Mouse (Mus musculus): ENCODE measurements at regions not wholly inside any gene's neighbourhood (a gene's known extent, or its start where the extent isn't known, plus 50 kb on each side); places are given as distances from the start of the nearest gene placed in this dataset.
"Not testable (repeated sequence)": the region's sequence is repeated elsewhere in the genome, so short reads cannot be mapped to it uniquely, and the experiment has no call there.

GRCm38 (mm10) chr16:65629186-65629585 is 66.7 kb upstream of the Chmp2b start:
- DNase-seq, result peak; percentile 31

DNA sequence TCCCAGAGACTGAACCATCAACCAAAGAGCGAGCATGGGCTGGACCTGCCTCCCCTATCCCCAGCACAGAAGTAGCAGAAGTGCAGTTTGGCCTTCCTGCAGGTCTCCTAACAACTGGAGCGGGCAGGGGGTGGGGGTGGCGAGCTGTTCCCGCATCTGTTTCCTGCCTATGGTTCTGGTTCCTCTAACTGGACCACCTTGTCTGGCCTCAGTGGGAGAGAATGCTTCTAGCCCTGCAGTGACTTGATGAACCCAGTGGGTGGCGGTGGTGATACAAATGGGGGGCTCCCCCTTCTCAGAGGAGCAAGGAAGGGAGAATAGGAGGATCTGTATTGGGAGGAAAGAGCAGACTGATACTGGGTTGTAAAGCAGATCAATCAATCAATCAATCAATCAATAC is 69.2 kb upstream of the Chmp2b start:
- no peak for DNase-seq

DNA sequence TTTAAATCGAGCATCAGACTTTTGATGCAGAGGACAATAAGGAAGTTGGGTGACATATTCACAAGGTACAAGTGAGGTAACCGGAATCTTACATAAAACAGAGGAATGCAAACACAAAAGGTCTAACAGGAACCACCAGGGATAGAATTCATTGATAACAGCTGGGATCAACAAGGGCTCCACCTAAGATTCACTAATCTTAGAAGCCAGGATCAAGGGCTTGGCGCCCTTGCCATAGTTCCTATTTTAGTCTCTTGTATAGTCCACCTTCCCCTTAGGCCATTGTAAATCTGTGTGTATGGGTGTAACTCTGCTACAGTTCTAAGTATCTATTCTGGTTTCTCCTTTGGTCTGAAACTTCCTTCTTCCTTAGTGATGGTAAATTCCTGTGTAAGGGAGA is 84.2 kb upstream of the Chmp2b start:
- not testable (repeated sequence) for DNase-seq

DNA sequence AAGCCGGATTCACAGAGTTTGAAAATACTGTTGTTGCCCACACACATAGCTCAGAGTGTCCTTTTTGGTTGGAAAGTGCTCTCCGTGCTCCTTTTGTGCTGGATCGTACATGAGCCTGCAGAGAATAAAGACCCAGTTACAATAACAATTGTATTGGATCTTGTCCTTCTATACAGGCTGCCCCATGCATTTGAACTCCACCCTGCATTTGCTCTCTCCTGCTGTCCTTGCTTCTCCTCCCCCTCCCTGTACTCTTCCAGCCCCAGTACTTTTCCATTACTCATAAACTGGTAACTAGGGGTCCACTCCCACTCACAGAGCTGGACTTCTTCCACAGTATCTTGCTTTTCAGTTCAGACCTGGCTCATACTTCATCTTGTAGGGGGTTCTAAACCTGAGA is 86.5 kb upstream of the Chmp2b start:
- no peak for DNase-seq

- DNase-seq, result no peak
Measured at GRCm38 (mm10) chr16:65655490-65655889, 93.0 kb upstream of the Chmp2b start.

- no peak for DNase-seq
Measured at GRCm38 (mm10) chr16:65657829-65658228, 95.3 kb upstream of the Chmp2b start.

- DNase-seq, result peak; percentile 11
Measured at GRCm38 (mm10) chr16:65664787-65665186, 102.3 kb upstream of the Chmp2b start.

DNA sequence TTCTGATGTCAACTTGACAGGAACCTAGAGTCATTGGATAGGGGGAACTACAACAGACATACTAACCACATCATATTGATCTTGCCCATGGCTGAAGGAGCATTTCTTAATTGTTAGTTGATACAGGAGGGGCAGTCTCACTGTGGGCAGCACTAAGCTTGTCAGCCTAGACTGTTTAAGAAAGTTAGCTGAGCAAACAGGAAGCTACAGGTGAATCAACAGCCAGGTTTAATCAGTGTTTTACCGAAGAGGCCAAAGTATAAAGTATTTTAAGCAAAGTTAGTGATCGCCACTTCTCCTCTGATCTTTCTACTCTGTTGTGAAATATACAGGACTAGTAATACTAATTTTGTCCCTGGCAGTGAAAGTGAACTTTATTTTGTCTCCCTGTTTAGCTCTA is 109.6 kb upstream of the Chmp2b start:
- DNase-seq, result no peak

- DNase-seq, result no peak
Measured at GRCm38 (mm10) chr16:65683089-65683488, 120.6 kb upstream of the Chmp2b start.

DNA sequence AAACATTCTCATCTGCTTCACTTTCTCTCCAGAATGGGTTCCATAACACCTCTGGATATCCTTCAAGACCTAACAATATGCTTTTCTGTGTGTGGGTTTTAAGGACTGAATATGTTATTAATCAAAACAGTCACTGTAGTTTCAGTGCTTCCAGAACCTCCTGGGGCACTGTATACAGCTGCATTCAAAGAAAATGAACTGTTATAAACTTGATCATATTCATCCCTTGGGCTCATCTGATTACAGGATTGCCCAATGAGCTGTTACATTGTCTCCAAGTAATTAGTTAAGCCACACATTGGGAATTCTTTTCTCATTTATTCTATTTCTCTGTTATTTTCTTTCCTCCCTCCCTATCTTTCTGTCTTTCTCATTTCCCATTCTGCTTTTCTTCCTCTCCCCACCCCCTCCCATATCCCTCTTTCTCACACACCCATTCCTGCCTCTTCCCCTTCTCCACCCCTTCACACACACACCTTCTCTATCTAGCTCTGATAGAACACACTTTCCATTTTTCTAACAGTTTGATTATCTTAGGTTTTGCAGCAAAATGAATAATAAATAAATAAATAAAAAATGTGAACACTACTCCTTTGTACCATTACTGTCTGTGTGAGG is 121.3 kb upstream of the Chmp2b start:
- DNase-seq, result no peak

DNA sequence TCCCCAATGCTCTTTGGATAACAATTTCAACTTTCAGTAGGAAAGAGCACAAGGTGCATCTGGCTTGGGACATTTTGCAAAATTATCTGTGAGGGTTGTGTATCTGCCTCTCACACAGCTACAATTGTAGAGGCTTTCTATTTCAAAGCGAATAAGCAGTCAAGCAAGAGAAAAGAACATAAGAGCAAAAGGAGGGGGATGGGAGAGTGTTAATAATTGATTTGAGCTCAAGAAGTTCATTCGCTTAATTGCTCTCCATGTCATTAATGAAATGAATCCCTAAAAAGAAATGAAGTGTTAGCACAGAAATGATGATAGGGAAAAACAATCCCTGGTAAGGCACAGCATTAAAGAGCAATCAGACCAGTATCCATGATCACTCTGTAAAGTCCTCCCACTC is 121.4 kb upstream of the Vgll3 start:
- DNase-seq, result no peak

DNA sequence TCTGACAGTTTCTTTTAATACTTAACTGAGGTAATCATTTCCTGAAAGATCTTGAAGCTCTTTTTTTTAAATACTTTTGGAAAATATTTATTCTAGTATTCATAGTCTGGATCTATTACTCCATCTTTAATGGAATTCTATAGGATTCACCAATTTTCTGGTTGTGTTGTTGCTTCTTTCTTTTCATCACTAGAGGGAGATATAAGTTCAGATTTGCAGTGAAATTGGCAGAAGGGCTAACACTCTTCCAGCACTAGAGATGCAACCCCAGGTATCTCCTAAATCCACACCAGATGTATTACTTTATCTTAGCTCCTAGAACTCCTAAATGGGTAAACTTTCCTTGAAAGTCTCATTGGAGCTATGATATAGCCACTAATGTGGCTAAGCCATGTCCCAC is 99.4 kb upstream of the Vgll3 start:
- no peak for DNase-seq

GRCm38 (mm10) chr16:65718791-65719472 is 96.1 kb upstream of the Vgll3 start:
- DNase-seq, result no peak

GRCm38 (mm10) chr16:65720953-65721352 is 94.1 kb upstream of the Vgll3 start:
- DNase-seq, result no peak

GRCm38 (mm10) chr16:65725559-65726269 is 89.3 kb upstream of the Vgll3 start:
- DNase-seq, result no peak

GRCm38 (mm10) chr16:65726289-65726688 is 88.8 kb upstream of the Vgll3 start:
- no peak for DNase-seq

GRCm38 (mm10) chr16:65729322-65729721 is 85.7 kb upstream of the Vgll3 start:
- DNase-seq, result no peak

- DNase-seq, result no peak
Measured at GRCm38 (mm10) chr16:65739652-65740051, 75.4 kb upstream of the Vgll3 start.

GRCm38 (mm10) chr16:65742951-65743350 is 72.1 kb upstream of the Vgll3 start:
- DNase-seq, result no peak

DNA sequence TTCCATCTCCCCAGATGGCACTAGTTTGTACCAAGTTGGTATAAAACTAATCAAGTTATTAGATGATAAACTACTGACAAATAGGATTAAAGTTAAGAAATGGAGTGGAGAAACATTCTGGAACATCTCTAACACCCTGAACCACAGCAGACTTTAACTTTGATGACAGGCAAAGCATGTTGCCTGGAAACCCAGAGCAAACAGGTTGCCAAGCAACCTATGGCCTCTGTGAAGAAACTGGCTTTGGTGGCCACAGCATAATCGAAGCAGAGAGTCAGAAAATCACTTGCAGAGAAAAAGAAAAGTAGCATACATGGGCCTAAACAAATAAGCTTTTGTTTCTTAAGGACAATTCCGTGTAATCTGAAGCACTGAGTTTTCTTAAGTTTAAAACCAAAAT is 59.4 kb upstream of the Vgll3 start:
- no peak for DNase-seq

All from thymus, postnatal 14 days (tissue).